Mouse (Mus musculus) erythroid progenitor cell, adult 5-6 weeks (primary cell): ENCODE measurements around the gene Lin54. TPM values are rescaled to one million over a fixed set of nuclear protein-coding genes. Genes with fewer than 3 reads are reported as not detected.

Source experiments
- ATAC-seq: replicated peaks from 2 replicates; pipeline ENCODE4 v1.8.0; 2016; ENCODE audit warnings: moderate number of reproducible peaks, mild to moderate bottlenecking, moderate TSS enrichment, inconsistent platforms; ENCODE audit not compliant: poor library complexity, low FRiP score, severe bottlenecking
- total RNA-seq, 2 experiments: library from RNA; stranded (forward) in 1 of 2; stranded (reverse) in 1 of 2; fragments of 150-400 nt in 1 of 2; fragments of 186-747, 209-891 nt in 1 of 2; gene quantifications; 2 replicates each; pipeline versions ENCODE4 v1.2.3 to v1.2.4; 2015 to 2017; ENCODE audit warnings: low replicate concordance in 2 of 2

Lin54 gene
- total RNA-seq, 2 experiments from 2014 or later: 66.7 to 122 TPM

DNA sequence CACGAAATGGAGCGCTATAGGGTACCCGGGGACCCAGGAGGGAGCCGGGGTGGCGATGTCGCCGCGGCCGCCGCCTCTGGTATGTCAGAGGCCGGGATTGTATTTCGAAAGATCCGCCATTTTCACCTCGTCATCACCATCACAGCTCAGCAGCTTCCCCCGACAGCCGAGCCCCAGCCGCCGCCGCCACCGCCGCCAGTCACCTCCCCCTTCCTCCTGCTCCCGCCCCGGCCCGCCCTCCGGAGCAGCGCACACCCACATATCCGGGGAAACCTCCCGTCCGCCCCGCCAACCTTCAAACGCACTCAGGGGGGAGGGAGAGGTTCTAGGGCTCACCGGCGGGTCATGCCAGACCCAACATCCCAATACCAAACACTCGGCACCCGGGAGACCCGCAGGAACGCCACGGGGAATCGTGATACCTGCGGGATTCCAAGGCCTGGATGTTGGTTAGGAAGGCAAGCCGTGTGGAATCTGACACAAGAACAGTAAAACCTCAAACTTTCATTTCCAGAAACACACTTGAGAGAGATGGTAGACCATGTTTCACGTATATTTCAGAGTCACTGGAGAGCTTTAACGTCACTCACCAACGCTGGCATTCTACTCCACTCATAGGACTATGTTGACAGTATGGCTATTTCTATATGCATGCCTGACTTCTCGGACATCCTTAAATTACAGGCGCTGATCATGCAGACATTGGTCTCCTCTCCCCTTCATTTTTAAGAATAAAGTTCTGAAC is 1.8 kb downstream of the Lin54 start:
- ATAC-seq: peak; percentile 86

DNA sequence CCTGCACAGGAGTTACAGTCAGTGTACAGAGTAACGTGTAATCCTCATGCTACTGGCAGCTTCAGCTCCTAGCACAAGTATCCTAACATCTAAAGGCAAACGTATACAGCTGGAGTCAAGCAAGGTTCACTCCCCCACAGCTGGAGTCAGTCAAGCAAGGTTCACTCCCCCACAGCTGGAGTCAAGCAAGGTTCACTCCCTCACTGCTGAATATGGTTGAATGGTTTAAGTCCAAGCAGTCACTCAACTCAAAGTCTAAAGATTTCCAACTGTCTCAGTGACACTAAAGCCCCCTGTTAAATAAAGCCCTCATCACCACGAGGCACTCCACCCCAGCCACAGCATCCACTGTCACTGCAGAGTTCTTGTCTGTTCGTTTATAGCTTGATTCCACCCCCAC is 8.7 kb downstream of the Lin54 start:
- no peak for ATAC-seq

DNA sequence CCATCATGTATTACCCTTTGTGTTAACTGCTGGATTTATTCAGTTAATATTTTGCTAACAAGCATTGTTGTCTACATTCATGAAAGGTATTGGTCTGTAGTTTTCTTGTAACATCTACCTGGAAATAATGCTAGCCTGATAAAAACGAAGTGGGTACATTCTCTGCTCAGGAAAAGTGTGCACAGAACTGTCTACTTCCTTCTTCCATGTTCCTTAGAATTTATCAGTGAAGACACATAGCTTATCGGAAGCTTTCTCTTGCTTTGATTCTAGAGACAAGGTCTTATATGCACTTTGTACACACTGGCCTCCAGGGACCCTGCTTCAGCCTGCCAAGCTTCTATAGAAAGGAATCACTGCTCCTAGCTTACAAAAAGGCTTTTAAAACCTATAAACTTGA is 11.1 kb downstream of the Lin54 start:
- no peak for ATAC-seq

DNA sequence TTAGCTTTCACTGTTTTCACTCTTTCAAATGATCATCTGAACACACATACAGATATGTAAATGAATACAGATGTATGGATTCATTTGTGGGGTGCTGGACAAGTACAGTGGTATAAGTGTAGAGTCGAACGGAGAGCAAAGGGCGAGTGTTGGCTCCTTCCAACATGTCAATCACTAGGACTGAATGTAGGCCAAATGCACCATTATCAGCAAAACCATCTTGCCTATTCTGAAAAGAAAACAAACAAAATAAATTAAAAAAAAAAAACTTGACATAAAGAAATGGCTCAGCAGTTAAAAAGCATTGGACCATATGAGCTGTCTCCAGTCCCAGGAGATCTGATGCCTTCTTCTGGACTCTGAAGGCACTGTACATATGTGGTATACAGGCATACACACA is 12.2 kb downstream of the Lin54 start:
- ATAC-seq: no peak

DNA sequence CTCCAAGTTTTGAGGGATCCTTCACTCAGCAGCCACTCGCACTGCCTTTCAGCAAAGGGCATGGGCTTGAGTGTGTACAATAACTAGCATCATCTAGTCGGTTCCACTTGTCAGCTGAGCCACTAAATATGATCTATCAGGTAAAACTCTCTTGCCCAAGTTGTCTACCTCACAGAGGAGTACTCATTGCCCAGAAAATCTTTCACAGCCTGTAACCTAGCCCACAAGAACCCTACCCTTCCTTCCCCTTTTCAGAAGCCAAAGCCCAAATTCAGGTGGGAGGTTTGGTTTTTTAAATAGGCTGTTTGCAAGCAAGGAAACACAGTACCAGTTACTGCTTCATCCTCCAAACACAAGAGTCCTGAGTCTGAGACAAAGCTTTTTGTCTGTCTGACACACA is 13.3 kb downstream of the Lin54 start:
- no peak for ATAC-seq

DNA sequence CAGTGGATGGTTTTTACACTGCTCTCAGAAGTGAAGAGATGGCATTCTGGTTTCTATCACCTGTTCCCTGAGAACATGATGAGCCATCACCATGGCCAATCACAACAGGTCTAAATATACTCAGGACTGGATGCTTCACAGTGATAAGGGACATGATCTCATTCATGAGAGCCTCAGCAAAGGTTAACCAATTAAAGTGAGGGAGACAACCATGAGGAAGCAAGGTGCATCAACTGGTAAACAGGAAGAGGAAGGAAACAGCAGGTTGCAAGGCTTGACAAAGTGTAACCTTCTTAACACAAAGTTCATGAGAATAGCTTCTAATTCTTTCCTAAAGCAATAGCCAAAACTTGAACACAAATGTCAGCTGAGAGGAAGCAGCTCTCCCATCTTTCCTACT is 16.9 kb downstream of the Lin54 start:
- no peak for ATAC-seq

DNA sequence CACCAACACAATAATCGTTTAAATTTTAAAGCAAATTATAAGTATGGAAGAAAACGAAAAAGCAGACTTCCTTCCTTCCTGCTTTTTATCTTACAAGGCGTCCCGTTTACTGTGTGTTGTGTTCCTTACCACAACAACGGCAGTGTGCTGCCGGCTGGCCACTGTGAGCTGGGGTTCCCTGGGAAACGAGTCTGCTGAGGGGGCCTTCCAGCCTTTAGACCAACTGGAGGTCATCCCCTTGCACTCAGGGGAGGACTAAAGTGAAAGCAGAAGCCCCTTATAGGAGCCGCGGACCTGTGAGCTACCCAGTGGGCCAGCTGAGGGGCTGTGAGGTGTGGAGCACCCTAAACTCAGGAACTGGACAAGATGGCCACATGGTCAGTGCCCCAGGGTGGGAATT is 22.8 kb downstream of the Lin54 start:
- ATAC-seq: no peak

DNA sequence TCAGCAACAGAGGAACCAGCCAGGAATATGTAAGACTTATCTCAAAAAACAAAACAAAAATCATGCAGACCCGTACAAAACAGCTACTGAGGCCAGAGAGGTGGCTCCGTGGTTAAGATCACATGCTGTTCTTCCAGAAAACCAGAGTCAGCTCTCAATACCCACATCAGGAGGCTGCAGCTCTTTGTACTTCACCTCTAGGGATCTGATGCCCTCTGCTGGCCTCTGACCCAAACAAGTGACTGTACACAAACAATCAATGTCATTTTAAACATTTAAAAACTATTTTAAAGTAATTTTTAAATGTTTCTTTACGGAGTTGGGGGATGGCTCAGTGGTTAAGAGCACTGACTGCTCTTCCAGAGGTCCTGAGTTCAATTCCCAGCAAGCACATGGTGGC is 24.1 kb downstream of the Lin54 start:
- no peak for ATAC-seq

DNA sequence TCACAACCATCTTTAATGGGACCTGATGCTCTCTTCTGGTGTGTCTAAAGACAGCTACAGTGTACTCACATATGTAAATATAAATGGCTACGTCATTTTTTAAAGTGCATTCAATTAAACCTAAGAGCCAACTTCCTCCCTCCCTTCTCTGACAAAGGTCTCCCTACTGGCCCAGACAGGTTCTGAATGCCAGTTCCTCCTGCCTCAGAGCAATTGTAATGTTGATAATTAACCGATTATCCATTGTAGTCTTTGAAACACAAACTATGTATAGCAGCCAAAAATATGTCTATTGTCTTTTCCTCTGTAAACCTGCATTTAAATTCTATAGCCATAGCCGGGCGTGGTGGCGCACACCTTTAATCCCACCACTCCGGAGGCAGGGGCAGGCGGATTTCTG is 33.1 kb downstream of the Lin54 start:
- no peak for ATAC-seq

DNA sequence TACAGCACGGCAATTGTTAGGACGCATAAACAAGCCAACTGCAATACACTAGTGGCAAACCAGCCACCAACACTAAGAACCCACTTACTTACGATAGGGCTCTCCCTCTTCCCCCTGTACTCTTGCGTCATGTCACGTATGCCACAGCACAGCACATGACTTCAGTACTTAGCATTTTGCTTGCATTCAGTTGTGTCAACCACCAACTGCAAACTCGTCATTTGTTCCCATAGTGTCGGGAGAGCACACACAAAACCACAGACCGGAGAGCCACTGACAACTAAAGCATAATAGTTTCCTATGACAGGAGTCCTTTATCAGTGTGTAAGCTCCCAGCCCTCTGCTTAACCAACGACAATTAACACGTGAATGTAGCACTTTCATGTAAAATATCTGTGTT is 33.8 kb downstream of the Lin54 start:
- ATAC-seq: no peak

DNA sequence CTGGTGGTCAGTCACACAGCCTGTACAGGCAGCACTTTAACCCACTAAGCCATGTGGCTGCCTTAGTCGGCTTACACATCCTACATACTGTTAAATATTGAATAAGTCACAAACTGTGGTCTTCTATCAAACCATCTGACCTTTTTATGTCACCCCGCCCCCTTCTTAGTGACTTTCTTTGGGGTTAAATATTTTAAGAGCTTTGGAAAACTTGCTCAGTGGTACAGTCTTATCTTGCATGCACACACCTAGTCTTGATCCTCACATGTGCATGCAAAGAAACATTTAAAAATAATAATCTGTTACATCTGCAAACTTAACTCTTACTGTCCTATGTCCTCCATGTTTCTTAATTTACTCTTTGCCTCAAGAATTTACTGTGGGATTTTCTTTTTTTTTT is 38.1 kb downstream of the Lin54 start:
- no peak for ATAC-seq

DNA sequence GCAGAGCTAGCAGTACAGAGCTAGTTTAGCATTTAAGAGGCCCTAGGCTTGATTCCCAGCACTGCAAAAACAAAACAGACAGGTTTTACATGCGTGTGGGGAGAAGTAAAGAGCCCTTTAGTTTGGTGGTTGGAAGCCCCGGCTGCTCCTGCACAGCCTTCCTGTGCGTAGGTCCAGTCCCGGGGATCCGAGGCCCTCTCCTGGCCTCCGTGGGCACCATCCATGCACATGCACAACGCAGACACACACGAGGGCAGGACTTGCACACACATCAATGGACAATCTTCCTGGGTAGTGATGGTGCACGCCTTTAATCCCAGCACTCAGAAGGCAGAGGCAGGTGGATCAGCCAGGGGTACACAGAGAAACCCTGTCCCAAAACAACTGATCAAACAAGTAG is 38.9 kb downstream of the Lin54 start:
- ATAC-seq: no peak

DNA sequence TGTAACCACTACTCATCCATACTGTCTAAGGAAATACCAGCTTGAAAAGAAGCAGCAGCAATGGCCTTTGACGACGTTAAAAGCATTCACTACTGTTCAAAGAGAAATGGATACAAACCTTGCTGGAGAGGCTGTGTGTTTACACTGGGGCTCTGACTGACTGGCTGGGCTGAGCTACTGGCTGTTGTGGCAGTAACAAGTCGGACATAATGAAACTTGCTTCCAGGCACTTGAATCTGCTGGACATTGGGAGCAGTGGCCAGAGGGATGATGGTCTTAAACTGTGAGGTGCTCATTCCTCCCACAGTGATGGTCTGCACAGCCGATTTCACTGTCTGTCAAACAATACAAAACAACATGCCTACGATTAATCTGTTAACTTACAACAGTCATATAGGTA is 41.0 kb downstream of the Lin54 start:
- ATAC-seq: no peak

DNA sequence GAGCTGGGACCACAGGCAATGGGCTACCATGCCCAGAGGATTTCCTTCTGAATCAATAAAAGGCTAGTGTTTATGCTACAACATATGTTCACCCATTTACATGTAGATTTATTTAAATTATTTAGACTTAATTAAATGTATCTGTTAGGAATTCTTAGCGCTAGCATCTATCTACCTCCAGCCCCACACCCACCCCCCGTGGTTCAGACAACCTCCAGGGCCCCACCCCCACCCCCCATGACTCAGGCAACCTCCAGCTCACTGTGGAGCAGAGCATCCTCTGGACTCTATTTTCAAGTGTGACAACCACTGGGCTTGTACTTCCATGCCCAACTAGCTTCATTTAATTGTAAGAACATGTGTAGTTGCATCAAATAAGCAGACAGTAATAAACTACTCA is 48.6 kb downstream of the Lin54 start:
- ATAC-seq: no peak

DNA sequence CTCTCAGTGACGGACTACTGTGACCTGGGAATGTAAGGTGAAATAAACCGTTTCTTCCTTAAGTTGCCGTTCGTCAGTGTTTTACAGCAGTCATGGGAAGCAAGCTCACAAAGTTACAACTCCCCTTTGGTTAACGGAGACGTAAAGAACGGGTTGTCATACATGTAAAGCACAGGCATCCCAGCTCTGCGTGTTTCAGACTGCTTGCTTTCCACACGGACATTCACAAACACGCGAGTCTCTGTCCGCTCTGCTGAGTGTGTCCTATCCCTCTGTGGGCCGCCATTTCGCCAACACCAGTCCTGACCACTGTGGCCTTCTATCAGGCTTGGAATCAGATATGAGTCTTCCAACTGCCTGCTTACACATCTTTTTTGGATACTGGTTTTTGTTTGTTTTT is 61.6 kb downstream of the Lin54 start:
- ATAC-seq: no peak

DNA sequence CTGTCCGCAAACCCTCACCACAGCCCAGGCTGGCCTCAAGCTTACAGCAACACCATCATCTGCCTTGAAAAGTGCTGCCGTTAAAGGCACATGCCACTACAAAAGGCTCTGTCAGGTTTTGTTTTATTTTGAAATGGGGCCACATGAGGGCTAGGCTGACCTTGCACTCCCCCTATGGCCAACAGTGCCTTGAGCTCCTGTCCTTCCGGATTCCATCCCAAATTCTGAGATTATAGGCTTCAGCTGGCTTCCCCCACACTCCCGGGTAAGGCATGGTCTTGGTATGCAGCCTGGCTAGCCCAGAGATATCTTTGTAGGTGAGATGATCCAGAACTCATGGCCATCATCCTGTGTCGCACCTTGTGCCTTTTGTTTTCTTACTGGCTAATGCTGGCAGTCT is 62.5 kb downstream of the Lin54 start:
- ATAC-seq: no peak

DNA sequence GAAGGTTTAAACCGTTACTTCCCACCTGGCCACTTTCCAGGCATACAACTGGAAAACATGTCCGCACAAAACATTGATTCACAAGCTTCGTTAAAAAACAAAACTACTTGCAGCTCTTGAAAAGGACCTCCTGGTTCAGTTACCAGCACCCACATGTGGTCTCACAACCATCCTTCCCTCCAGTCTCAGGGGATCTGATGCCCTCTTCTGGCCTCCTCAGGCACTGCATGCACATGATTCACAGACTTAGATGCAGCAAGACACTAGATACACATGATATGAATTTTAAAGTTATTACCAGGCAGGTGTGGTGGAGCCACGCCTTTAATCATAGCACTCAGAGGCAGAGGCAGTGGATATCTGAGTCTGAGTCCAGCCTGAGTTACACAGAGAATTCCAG is 63.4 kb downstream of the Lin54 start:
- no peak for ATAC-seq

DNA sequence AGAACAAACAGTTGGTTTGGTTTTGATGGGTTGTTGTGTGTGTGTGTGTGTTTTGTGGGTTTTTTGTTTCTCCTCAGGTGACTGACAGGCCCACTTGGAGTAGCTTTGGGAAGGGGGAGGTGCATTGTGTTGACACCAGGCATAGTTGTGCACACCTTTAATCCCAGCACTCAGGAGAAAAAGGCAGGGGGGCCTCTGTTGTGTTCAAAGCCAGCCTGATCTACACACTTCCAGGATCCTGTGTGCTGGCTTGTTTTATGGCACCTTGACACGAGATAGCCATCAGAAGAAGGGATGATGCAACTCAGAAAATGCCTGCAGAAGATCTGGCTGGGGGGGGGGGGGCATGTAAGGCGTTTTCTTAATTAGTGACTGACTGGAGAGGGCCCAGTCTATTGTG is 69.5 kb downstream of the Lin54 start:
- ATAC-seq: no peak

DNA sequence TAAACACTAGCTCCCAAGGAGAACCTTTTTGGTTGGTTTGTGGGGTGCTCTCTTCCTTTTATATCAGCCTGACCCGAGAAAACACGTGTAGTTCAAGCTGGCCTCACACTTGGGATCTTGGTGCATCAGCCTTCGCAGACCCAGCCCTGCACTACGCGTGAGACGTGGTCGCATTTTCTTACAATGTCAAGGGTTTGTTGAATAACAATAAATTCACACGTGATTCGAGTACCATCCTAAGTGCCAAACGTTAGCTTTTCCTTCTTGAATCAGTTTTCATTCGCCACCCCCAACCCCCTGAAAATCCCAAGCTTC is 70.4 kb downstream of the Lin54 start:
- ATAC-seq: 0 out of 2 replicates have a peak, but pooled peaks have one; percentile 1

DNA sequence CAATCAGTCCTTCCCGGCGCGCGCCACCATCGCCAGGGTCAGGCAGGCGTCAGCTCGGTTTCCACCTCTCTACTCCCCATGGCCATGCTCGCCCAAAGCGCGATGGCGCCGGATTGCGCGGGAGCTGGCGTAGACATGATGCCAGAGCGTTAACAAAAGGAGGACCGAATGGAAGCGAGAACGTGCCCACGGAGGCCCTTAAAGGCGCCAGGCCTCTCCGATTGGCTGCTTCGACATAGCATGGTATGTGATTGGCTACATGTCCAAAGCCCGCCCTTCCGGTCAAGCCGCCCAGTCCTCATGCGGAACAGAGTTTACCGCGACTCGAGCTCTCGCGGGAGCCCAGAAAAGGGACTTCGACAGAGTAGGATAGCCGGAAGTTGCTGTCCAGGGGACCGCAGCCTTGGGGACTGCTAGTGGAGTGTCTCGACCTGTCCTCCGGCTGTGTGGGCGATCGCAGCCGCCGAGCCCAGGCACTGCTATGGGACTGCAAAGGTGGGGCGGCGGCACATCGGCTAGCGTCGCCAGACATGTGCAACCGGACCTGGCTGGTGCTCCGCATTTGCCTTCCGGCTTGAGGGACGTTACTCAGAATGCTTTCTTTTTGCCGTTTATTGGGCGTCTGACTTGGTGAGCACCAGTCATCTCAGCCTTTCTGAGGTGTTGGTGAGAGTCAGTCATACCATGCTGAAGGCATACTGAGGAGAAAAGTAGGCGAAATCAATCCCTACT is 70.9 kb downstream of the Lin54 start:
- ATAC-seq: peak; percentile 98

DNA sequence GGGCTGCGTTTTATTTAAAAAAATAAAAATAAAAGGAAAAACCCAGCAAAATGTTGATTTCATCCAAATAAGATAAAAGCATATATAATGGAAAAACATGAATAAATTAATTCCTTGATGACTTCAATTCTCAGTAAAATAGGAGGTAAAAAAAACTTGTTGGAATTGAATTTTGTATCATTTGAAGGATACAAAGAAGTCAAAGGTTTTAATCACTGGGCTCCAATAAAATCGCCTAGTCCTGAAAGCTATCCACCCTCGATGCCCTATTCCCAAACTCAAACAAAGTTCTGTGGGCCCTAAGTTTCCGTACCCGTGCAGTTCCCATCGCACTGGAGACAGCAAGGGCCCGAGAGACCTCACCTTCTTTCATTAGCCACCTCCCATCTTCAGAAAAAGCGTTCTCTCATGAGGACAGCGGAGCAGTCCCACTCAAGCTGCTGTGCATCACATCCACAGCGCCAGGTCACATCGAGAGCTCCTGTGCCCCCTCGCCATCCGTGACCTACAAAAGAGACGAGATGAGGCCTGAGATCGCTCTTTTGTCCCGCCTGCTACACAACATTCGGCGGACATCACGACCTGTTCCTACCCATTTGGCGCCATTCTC is 71.6 kb downstream of the Lin54 start:
- peak; percentile 57 for ATAC-seq
